Mouse (Mus musculus): ENCODE measurements around the gene Ttc36. TPM values are rescaled to one million over a fixed set of nuclear protein-coding genes. Genes with fewer than 3 reads are reported as not detected.

Ttc36 gene
- 1 to 10 TPM in 1 of 2 experiments, under 1 TPM in 1; 0.70 to 1.0 TPM for total RNA-seq (2021)
- long read RNA-seq, experiment 1, partial matches to known transcripts = 1 of 1 reads
- long read RNA-seq, experiment 1, other reads (novel, unspliced or antisense) = 0 of 1 reads
- long read RNA-seq, experiment 2 = 0 reads

DNA sequence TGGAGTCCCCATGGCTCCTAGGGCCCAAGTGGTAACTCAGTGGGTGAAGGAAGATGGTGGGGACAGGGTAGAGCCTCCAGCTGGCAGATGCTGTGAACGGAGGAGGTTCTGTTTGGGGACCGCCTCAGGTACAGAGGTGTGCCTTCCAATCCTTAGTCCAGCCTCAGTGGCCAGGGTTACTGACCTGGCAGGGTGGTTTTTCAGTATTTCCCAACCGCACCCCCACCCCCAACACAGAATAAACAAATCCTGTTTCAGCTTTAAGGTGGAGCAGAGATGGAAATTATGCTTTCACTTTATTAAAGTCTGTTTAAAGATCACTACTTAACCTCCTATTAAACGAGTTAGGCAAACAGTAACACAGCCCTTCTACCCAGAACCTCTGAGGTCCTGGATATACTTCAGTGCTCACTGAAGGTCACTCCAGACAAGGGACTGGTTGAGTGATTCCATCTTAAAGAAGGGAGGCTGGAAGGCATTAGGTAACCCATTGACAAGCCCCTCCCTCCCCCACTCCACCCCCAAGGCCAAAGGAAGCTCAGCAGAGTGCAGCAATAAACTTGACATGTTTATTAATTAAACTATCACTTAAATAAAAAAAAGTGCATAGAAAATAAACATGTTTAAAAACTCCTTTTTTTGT lies at the start of gene Ttc36:
TSS of gene Ttc36 (minus strand) at position 265 of the 643 bp plus-strand sequence.
- DNase-seq = no peak

DNA sequence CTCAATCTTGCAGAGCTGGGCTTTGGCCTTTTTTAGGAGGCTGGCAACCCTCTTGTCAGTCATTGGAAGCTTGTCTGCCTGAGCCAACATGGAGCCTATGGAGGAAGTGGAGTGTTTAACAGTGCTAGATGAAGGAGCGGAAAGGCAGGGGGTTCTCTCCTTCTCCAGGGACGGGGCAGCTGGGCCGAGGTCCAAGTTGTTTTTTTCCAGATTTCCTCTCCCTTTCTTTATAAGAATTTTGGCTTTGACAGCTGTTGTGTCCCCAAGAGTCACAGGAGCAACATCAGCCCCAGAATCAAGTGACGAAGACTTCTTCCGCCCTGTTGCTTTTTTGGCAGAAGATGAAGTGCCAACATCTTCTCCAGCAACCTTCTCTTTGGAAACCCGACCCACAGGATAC lies 44.6 kb upstream of the Ttc36 start:
- DNase-seq = no peak

DNA sequence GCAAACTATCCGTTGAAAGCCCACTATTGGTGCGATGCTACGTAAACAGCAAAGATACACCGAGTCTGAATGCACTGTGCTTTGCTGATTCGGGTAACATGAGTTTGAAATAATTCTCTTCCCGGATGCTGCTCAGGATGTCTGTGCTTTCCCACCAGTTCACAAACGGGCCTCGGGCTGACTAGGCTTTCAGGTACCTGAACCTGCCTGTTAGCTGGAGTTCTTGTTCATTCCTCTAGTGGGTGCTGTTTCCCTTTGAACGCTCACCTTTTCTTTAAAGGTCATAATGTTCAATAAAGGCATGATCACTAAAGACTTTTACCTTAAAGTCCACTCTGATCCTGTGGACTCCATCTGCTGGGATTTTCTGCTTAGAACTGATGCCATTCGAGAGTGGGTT lies 38.4 kb upstream of the Ttc36 start:
- DNase-seq = no peak

DNA sequence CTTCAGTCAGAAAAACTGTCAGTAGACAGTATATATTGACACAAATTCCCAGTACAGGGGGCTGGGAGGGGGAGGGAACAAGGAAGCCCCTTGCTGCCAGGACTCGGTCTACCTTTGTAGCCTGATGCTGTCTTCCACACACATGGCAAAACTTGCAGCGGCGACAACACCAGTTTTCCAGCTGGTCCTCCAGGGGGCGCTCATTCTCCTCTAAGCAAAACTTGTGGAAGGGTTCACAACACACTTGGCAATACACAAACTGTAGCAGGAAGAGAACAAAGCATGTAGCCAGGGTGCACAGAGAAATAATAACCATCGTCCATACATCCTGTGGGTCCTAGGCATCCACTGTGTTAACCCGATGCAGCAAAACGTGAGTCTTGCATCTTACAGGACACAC lies 33.6 kb upstream of the Ttc36 start:
- DNase-seq = peak; percentile 83

DNA sequence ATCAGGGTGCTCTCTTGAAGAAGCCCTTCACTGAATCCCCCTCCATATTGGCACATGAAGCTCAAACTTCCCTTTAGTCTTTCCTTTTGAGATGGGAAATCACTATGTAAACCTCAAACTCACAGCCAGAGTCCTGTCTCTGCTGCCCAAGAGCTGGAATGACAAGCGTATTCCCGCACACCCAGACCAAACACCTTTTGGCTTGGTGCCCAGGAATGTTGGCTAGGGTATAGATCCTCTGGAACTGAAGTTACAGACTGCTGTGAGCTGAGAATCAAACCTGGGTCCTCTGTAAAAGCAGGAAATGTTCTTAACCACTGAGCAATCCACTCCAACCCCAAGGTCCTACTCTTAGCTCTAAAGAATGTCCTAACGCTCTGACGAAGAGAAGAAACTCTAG lies 29.5 kb upstream of the Ttc36 start:
- DNase-seq = peak; percentile 26

DNA sequence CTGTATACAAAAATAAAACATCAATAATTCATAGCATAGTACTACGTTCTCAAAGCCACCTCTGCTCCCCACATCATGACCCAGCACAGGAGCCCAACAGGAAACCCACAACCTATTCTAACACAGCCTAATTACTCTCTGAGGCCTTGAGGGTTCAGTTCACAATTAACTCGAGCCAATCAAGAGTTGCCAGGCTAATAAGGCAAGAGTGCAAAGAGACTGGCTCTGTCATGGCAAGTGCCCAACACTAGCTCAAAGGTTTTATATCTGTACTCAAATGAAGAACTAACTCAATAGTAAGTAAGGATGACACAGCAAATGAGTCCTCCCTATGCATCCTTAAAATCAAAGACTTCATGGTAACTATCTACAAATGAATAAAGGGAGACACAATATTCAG lies 27.6 kb upstream of the Ttc36 start:
- no peak for DNase-seq

DNA sequence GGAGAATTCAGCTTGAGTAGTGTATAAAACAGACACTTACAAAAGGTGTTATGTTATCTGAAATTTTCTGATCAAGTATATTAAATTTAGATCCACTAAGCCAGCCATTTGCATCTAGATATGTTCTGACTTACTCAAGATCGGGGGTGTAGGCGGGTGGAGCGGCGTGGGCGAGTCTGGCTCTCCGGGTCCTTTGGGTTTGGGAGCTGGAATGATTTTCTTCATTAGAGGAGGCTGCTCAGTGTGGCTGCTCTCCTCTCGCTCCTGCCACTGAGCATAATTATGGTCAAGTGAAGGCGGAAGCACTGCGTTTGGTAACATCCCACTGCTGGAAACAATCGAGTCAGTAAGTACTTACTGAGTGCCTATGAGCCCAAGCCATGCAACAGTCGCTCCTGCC lies 26.1 kb upstream of the Ttc36 start:
- no peak for DNase-seq

DNA sequence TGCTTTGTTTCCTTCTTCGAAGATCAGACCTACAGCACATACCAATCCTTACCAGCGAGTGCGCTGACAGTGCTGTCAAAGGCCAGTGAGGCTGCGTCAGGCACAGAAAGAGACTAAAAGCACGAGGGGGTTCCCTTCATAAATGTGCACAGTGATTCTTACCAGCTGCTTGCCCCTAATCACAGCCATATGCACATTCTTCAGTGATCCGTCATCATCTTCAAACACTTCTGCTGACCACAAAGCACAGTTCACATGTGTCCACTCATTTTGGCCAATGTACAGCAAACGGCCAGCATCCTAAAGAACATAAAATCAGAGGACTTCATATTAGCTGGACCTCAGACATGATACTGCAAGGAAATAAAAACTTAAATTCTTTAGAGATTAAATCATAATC lies 23.8 kb upstream of the Ttc36 start:
- DNase-seq = no peak

DNA sequence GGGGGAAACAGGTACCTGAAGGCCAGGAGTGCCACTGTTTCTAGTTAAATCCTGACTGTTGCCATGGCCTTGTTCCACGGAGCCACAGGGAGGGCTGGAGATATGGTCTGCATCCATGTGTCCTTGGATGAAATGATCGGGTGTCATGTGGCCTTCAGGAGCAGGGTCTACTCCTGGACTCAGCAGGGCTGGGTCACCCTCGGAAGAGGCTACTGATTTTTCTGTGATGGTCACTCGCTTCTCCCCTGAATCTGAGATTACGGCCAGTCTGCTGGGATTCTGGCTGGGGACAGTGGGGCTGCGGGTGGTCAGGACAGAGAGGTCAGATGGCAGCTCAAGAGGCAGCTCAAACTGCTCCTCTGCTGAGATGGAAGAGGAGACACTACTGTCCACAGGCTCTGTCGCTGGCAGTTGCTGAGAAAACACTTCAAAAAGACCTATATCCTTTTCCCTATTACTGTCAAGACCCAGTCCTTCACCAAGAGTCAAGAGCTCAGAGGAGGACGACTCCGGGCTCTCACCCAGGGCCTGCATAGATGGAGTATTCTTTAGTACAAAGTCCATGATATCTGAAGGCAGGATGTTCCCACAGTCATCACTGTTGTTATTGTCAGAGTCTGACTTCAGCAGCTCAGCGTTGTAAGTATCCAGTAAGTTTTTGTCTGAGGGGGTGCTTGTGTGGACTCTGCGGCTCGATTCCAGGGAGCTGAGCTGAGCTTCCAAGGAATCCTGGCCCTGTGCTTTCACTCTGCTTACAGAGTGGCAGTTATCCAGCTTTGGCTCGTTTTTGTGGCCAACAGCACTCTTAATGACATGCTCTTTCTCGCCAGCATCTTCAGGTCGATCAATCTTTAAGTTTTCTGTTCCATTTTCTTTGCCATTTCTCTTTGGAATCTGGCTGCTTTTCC lies 17.3 kb upstream of the Ttc36 start:
- no peak for DNase-seq

DNA sequence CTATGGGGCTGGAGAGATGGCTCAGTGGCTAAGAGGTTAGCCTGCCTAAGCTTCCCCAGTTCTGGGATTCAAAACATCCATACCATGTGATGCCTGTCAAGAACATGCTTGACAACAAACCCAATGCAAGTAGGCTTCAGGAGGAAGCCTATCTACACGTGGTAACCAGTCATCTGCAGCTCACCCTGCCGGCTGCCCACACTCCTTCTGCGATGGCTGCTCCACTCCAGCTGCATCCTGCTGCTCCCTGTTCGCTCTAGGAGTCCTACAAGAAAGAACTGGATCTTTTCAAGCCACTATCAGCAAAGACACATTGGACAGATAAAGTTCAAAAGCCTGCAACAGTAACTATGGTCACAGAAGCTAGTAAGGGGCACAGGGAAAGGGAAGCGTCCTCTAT lies 14.7 kb upstream of the Ttc36 start:
- DNase-seq = no peak

DNA sequence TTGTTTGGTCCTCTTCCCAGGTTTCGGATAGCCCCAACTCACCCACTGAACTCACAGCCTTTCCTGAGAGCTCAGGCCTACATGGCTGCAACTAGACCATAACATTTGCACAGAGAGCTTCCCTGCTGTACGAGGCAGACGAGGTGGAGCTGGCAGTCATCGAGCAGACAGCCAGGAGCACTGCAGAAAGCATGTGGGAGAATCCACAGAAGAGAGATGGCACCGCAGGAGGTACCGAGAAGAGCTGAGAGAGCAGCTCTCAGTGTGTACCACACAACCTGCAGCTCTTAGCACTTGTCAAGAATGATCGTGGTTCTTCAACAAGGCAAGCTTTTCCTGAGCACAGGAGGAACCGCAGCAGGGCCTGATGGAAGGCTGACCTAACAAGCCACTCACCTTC lies 11.3 kb upstream of the Ttc36 start:
- DNase-seq = no peak

DNA sequence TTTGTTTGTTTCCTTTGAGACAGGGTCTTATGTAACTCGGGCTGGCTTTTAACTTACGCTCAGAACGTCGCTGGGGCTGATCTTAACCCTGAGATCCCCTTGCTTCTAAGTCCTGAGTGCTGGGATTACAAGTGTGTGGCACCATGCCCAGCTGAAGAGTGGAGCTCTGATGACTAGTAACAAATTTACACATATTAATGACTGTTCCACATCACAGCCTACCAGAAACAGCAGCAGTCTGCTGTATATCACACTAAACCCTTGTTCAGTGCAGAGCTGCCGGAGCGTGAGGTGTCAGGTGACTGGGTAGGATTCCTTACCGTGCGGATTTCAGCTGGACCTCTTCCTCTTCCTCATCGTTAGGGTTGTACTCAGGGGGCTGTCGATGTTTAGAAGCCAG lies 7.4 kb upstream of the Ttc36 start:
- DNase-seq = no peak

DNA sequence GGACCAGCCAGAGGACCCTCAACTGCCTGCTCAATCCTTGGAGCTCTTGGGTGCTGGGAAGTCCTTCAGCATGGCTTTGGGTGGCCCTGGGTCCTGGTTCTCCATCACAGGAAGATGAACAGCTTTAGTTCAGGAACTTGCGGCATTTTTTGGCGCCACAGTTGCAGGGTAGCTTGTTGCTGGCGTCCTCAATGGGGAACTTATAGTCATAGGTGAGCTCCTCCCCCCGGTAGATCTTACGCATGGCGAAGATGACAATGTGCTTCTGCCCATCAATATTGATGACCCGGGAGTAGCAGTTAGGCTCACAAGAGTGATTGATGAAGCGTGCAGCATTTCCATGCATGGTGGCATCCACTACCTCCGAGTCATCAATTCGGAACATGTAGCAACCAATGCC lies 4.9 kb upstream of the Ttc36 start:
- DNase-seq = no peak

DNA sequence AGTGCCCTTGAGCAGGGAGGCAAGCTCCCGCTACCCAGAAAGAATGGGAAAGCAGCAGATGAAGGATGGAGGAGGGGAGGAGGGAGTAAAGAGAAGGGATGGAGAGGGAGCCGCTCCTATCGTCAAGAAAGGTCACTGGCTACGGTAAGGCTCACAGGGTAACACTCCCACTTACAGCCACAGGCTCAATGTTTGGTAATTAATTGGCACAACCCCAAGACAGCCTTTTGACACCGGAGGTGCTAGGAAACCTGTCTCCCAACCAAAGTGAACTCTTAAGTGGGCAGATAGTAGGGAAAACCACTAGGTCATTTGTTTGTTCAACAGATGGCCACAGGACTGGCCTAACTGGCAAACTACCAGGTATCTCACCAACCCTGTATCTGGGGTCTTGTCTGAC lies 4.3 kb upstream of the Ttc36 start:
- DNase-seq = no peak

DNA sequence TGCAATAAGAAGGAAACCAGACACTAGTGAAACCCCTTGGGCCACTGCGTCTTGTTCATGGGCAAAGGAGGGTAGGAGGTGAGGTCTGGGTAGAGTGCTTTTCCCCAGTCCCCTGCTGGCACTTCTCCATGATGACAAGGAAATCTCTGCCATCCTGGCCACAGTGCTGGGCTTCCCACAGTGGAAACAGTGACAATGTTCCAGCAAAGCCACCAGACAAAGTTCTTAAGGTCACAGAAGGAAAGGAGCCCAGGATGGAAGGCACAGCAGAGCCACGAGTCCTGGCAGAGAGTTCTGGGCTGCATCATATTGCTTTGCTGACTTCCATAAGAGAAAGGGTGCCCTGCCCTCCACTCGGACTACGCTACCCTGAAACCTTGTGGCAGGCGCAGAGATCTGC lies 2.7 kb upstream of the Ttc36 start:
- no peak for DNase-seq

DNA sequence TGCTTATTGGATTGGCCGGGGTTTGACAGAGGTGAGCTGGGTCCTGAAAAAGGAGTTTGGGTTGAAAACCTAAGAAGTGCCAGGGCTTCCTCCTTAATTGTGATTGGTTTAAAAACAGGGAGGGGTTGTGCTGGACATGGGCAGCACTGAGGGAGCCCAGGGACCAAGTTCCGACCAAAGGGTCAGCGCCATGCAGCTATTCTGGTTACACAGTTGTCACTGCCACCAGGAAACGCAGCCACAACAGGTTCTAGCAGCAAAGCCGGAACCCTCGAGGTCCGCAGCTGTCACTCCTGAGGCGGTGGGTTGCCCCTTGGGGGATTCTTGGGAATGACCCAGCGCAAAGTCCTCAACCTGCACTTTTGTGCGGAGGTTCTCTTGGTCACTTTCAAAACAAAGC lies 1.8 kb upstream of the Ttc36 start:
- no peak for DNase-seq

DNA sequence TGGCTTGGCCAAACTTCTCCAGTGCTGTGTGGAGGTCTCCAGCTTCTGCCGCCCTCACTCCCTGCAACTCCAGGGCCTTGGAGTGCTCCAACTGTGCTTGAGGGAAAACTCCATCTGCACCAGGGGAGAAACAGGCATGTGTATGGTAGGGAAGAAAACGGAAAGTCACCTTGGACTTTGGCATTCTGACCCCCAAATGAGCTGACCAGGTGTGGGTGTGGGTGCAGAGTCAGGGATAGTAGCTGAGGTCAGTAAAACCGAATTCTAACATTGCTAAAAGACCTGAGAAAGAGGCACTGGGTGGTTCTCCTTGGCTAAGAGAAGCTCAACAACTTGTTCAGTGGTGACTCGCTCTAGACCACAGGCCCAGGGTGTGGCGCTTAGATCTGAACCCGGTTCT lies 1.2 kb downstream of the Ttc36 start:
- no peak for DNase-seq

DNA sequence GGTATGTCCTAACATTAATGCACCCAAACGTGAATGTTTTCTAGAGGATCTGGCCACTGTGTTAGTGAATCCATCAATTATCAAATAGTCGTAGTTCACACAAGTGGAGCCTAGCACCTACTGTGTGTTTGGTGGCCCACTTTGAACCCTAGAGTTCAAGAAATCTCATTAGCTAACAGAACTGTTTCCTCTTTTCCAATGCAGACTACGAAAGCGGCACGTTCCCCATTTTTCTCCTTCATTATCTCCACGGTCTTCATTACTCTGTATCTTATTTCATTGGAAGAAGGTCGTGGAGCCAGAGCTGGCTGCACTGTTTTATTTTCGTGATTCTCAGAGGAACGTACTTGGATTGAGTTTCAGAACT lies 2.9 kb downstream of the Ttc36 start:
- no peak for DNase-seq

DNA sequence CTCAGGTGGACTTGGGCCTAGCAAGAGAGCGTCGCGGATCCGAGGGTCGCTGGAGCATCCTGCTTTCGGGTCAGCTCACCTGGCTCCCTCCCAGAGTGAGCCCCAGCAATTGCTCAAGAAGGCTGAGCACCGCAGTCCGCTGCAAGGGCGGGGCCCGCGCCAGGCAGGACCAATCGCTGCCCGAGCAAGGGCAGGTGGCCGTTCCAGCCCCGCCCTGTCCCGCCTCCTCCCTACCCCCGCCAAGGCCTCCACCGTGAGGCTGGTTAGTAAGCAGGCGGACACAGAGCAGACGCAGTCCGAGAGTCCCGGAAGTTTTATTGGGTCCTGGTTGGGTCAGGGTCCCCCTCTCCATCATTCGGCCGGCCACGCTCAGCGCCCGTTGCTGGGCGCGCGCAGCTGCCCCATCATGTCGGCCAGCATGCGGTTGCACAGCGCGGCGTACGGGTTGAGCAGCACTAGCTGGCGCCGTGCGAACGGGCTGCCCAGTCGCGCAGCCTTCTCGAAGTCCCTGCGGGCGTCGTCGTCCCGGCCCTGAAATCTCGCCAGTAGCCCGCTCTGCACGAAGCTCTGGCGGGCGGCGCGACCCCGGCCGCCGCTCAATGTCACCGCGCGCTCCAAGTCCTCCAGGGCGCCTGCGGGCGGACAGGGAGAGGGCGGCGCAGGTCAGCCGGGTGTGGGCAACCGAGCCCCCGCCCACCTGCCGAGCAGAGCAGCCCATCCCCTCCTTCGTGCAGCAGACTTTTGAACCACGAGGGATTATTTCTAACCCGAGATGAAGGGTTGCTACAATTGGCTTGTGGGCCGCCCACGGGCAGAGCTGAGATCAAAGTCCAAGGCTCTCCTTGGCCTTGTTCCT lies 3.5 kb downstream of the Ttc36 start, which contains the start of gene Tmem25:
TSS of gene Tmem25 (minus strand) at position 206 of the 856 bp plus-strand sequence.
- peak; percentile 80 for DNase-seq

DNA sequence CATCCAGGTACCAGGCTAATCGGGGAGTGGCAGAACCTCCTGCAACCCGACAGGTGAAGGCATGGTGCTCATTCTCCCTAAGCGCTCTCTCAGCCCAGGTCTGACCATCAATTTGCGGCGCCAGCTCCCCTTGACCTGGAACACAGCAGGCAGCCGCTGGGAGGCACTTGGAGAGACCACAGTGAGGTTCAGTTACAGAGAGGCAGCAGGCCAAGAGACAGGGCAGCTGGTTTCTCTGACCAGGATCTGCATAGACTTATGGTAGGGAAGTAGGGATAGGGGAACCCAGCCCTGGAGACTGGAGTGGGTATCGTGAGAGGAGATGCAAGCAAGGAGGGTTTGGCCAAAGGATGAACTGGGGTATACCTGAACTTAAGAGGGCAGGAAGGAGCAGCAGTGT lies 4.6 kb downstream of the Ttc36 start:
- DNase-seq = peak; percentile 32

DNA sequence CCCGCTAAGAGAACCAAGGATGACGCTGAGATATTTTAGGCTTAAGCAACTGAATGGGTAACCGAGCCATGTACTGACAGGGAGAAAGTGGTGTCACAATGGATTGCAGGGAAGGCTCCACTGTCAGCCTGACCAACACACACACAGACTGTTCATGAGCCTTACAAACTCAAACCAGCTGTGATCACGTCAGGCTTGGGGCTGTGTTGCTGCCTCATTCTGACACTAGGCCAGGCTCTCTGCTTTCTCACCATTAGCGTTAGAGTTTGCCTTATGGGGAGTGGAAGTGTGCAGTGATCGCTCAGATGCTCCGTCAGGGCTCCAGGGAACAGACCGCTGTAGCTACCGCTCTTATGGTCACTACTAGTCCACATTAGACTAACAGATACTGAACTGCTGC lies 10.0 kb downstream of the Ttc36 start:
- no peak for DNase-seq

Data from gastrocnemius, postnatal 10 days (tissue).